Mouse (Mus musculus) neural tube, embryonic 10.5 days (tissue): ENCODE data around the gene Egflam.

Experiments used
- DNase-seq: peaks from one replicate; pipeline ENCODE4 v3.0.0-alpha.2; 2017; ENCODE audit warnings: low spot score; ENCODE audit errors: extremely low spot score

Egflam gene

DNA sequence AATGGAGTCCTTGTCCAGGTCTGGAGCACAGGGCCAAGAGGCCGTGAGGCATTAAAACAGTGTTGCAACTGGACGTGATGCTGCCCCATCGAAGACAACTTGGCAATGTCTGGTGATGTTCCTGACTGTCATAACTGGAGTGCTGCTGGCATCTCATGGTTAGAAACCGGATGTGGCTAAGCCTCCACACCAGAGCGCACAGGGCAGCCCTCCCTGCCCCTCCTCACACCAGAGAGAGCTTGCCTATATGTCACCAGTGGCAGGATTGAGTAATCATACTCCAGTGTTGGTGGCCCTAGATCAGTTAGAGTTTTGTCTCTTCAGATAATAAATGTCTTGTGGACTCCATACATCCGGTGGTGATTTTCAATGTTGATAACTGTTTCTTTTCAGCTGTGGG lies 210.5 kb downstream of the Egflam start:
- no peak for DNase-seq

DNA sequence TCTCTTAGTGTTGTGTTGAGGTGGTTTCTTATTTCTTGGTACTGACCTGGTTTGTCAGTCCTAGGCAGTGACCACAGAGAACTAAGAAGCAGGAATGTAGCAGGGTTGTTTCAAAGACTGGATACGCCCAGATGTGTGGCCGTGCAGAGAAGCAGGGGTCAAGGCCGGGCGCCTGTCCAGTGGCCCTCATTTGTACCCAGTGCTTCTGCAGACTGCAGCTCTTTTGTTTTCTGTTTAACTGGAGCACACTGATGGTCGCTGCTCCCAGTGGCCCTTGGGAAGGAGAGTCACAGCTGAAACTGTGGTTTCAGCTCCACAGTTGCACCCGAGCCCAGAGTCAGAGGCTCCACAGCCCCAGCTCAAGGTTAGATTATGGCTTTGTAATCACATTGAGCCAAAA lies 217.6 kb downstream of the Egflam start:
- no peak for DNase-seq

DNA sequence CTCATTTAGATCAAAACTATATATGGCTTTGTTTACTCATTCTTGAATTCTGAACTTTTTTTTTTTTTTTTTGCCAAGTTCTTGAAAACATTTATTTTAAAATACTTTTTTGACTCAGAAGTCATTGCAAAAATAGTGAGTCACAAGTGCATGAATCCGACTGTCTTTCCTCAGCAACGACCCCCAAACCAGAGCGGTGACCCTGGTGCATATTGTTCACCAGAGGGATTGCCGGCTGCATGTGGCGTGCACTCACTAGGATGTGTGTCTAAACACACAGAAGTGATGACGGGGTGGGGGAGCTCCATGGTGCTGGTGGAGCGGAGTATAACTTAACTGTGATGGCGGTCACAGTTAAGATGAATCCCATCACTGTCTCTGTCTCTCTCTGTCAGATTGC lies 224.4 kb downstream of the Egflam start:
- DNase-seq = no peak

DNA sequence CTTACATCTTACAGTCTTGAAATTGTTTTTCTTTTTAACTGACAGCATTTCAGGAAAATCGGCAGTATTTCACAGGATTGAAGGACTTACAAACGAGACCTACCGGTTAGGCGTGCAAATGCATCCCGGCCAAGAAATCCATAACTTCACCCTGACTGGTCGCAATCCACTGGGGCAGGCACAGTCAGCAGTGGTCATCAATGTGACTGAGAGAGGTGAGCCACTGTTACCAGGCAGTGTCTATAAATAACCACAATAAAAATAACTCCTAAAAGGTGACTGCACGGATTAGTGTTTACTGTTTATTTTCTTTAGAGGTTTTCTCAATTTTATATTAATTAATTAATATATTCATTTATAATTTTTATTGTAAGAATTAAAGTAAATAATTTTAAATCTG lies 224.8 kb downstream of the Egflam start:
- no peak for DNase-seq

DNA sequence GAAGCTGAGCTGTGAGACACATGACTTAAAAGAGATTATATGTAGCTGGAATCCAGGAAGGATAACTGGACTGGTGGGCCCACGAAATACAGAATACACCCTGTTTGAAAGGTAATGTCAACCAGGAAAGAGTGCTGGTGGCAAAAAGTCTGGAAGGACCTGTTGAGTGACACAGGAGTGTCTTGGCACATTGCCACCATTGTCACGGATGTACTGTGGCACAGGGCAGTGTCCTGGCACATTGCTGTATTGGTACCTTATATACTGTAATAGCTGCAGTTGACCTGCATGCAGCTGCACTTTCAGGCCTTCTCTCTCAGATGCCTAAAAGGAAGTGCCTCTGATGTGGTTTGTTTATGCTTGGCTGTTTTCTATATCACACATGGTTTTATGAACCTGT lies 225.3 kb downstream of the Egflam start:
- no peak for DNase-seq

DNA sequence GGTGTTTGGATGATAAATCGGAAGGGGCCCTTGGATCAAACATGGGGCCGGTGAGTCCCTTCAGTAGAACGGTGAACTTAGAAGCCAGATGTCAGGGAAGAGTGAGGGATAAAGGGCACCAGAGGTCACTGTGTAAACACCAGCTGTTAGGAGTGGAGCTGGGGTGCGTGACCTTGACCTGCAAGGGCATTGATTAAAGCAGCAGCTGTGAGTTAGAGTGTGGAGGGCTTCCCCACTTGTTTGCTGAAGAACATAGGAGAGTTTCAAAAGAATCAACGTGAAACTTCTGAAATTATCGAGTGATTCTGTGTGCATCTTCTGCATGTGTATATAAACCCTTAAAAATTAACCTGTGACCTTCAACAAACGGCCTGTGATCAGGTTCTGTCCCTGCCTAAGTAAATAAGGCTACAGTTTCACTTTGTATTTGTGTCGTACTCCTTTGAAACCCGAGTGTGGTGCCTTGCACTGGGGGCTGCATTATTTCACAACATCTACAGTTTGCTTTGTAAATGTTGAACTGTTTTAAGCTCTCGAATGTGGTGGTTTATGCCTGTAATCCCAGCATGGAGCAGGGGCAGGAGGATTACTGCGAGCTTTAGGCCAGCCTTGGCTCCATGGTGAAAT lies 230.2 kb downstream of the Egflam start:
- peak; percentile 47 for DNase-seq

DNA sequence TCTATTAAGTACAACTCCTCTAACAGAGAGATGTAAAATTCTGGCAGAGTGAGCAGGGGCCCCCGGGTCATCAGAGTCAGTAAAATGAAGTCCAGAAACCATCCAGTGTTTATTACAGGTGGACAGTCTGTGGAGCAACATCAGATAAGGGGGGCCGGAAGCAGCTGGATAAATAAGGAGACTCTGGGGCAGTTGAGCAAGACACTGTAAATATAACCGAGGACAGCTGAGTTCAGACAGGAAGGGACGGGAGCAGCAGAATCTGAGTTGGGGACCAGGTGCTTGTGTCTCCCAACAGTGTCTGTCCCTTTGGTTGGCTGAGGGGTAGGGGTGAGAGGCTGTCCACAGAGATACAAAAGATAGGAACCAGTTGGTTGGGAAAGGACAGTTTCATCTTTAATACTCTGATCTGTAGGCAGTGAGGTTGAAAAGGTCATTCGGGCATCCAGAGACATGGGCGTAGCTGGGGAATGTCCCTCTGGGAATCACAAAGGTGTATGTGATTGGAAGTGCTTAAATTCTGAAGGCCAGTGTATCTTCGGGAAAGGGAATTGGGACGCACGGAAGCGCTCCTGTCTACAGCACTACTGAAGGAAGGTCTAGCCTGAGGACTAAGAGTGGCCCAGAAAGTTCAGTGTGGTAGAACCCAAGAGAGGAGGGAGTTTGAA lies 230.8 kb downstream of the Egflam start:
- DNase-seq = no peak

DNA sequence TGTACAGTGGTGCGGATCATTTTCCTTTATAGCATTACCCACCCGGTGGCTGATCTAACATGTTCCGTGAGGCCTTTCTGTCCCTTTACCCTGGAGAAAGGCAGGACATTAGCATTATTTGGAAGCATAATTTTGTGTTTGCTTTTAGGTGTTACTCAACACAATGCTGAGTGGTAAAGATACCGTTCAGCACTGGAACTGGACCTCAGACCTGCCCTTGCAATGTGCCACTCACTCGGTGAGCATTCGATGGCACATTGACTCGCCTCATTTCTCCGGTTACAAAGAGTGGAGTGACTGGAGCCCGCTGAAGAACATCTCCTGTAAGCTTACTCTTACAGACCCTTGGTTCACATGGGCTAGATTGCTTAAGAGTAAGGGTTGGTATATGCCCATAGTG lies 231.5 kb downstream of the Egflam start:
- DNase-seq = no peak

DNA sequence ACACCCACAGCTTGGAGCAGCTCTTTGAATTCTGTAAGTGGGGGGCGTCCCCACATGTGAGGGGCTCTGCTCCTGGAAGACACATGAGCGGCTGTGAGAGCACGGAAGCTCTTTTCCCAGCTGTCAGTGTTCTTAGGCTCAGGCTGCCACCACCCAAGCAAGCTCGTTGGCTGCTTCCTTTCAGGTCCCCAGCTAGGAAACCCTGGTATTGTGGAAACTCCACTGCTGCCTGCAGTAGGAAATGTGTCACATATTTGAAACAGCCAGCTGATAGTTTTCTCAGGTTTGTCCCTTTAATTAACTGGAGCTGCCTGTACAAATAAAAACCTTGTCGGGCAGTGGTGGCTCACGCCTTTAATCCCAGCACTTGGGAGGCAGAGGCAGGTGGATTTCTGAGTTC lies 234.3 kb downstream of the Egflam start:
- DNase-seq = no peak

DNA sequence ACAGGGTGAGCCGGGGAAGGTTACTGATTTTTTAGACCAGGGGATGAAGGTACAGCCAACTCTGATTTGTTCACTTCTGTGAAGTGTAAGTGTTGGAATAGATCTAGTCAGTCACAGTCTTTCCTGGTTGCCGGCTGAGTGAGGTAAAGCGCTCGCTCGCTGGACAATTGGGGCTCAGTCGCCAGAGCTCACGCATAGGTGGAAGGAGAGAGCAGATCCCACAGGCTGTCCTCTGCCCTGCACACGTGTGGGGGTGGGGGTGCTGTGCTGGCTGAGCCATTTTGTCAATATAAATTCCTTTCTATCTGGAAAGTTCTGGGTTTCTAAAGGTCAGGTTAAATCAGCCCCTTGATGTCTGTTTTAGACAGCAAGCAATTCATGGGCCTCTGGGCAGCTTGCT lies 237.9 kb downstream of the Egflam start:
- DNase-seq = no peak

DNA sequence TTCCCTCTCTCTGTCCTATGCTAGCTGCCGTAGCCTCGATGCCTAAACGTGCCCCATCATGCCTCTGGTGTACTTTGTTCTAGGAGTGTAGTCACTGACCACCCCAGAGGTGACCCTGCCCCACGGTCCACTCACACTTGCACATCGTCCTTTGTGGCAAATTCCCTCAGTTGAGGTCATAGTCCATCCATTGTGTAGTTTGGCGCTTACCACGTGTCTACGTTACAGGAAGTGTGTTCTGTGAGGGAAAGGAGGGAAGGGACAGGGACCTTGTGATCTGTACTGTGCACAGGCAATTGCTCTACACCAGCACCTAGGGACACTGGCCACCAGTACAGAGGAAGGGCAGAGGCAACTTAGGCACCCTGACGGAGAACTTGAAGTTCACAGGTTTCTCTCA lies 238.3 kb downstream of the Egflam start:
- DNase-seq = no peak

DNA sequence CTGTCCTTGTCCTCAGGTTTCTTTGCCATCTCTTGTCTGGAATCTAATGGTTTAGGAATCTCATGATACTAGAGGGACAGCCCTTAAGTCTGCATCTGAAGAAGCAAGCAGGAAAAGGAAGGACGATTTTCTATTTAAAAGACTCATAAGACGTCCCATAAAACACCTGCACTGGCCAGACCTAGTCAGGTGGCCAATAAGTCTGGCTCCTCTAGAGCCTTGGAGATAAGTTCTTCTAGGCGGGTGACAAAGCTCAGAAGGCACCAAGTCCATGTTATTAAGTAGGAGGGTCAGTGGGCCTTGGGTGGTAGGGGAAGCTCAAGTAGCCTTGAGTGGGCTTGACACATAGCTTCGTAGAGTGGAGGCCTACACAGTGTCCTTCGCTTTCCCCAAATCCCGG lies 240.5 kb downstream of the Egflam start:
- no peak for DNase-seq
